12 mouse cellular contexts compared by ENCODE assay signal in the genomic region with DNA sequence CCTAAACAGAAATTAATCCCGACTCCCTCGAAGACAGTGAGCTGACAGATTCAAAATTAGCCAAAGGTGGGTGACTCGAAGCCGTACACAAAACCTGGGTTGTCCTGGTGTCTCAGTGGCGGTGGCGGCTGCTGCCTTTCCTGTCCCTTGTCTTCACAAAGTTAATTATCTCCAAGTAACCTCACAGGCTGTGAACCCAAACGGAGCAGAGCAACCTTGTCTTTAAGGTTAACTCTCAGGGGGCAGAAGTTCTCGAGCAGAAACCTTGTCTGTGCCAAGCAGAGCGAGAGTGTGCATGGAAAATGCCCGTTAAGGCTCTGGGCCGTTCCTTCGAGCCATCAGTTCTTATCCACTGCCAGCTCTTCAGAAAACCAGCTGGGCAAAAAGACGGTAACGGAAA.
"Had no signal": no experiment of that assay in that cellular context is flagged by ENCODE, and none has a peak within 500 bp of the region (broad histone marks: within the 10 kb centered on the region; RNA-seq: fewer than 3 reads in every experiment).

No protein-coding gene starts in this region.

- H3K36me3 ChIP-seq: limb, embryonic 13.5 days; midbrain, embryonic 12.5 days; neural tube, embryonic 15.5 days had no signal

- H3K4me3 ChIP-seq: limb, embryonic 13.5 days; midbrain, embryonic 12.5 days; neural tube, embryonic 15.5 days had no signal

- H3K27me3 ChIP-seq: limb, embryonic 13.5 days; midbrain, embryonic 12.5 days; neural tube, embryonic 15.5 days had no signal

- H3K4me2 ChIP-seq: limb, embryonic 13.5 days; midbrain, embryonic 12.5 days; neural tube, embryonic 15.5 days had no signal

- H3K9ac ChIP-seq: limb, embryonic 13.5 days; liver, embryonic 14.5 days; midbrain, embryonic 12.5 days; neural tube, embryonic 15.5 days had no signal

- H3K27ac ChIP-seq: limb, embryonic 13.5 days; liver, embryonic 14.5 days; midbrain, embryonic 12.5 days; neural tube, embryonic 15.5 days; stomach, postnatal 0 days had no signal

- H3K4me1 ChIP-seq: limb, embryonic 13.5 days; neural tube, embryonic 15.5 days had no signal

- ATAC-seq: intestine, embryonic 16.5 days had no signal

- H3K9me3 ChIP-seq: limb, embryonic 13.5 days; midbrain, embryonic 12.5 days; neural tube, embryonic 15.5 days had no signal

- DNase-seq: layer of hippocampus, adult 9-11 months; layer of hippocampus, postnatal 36 days; left cerebral cortex, postnatal 4 days; lung, adult 18-20 months; right cerebral cortex, adult 18-20 months; right cerebral cortex, postnatal 25 days had no signal
